Mouse (Mus musculus) heart, postnatal 0 days (tissue): ENCODE measurements around the gene Slc35f3. TPM values are rescaled to one million over a fixed set of nuclear protein-coding genes. Genes with fewer than 3 reads are reported as not detected.

Experiments
- ATAC-seq: fragments of 200-750 bp; cut with Nextera tagmentation; 2 replicates; pipeline ENCODE4 v1.8.0; 2017; ENCODE audit warnings: low read depth, moderate number of reproducible peaks, moderate library complexity; ENCODE audit not compliant: insufficient read depth
- DNase-seq: peaks from one replicate; pipeline ENCODE4 v3.0.0-alpha.2; 2016; ENCODE audit warnings: low spot score
- H3K27ac ChIP-seq: fragments of 300-500 bp; sonication (generic); 2 replicates; pipeline ENCODE4 v1.5.1; 2014; ENCODE audit warnings: low read depth, mild to moderate bottlenecking
- H3K27me3 ChIP-seq: fragments of 300-500 bp; sonication (generic); 2 replicates; pipeline ENCODE4 v1.6.1; 2014; ENCODE audit warnings: low read length, mixed read lengths; ENCODE audit not compliant: control insufficient read depth, insufficient read depth
- H3K36me3 ChIP-seq: fragments of 300-500 bp; sonication (generic); replicated peaks from 2 replicates; pipeline ENCODE4 v1.6.1; 2014; ENCODE audit warnings: low read length, mixed read lengths; ENCODE audit not compliant: control insufficient read depth, insufficient read depth
- H3K4me1 ChIP-seq: fragments of 300-500 bp; sonication (generic); 2 replicates; pipeline ENCODE4 v1.6.1; 2014; ENCODE audit warnings: antibody characterized with exemption; ENCODE audit not compliant: control insufficient read depth, insufficient read depth
- H3K4me2 ChIP-seq: fragments of 300-500 bp; sonication (generic); 2 replicates; pipeline ENCODE4 v1.6.1; 2014; ENCODE audit warnings: low read depth, mild to moderate bottlenecking, low read length, moderate library complexity
- H3K4me3 ChIP-seq: fragments of 300-500 bp; sonication (generic); 2 replicates; pipeline ENCODE4 v1.5.1; 2014; ENCODE audit warnings: low read depth, low read length
- H3K9ac ChIP-seq: fragments of 300-500 bp; sonication (generic); replicated peaks from 2 replicates; pipeline ENCODE4 v1.6.1; 2014; ENCODE audit warnings: low read depth, low read length, mixed read lengths
- H3K9me3 ChIP-seq: fragments of 300-500 bp; sonication (generic); replicated peaks from 2 replicates; pipeline ENCODE4 v1.6.1; 2016; ENCODE audit warnings: low read length; ENCODE audit not compliant: control insufficient read depth
- CTCF ChIP-seq: IDR thresholded peaks from 2 replicates; pipeline ENCODE4 v1.5.1; 2016; ENCODE audit warnings: antibody characterized with exemption, control low read depth, low read depth
- EP300 ChIP-seq: IDR thresholded peaks from 2 replicates; pipeline ENCODE4 v1.6.1; 2016; ENCODE audit warnings: antibody characterized with exemption, low read depth
- WGBS: fragments of 180-500 bp; shearing (Covaris S2); extraction: QIAGEN DNeasy Blood & Tissue Kit; methylation state at CpG from one replicate; pipeline ENCODE4 v1.1.7; 2014; 5-methylcytosine and 5-hydroxymethylcytosine counted together
- polyA plus RNA-seq: library from polyadenylated mRNA; unstranded; fragments of >200 nt; fragmentation: Nextera tagmentation; extraction: Ambion mirVana; gene quantifications from 2 replicates; pipeline ENCODE4 v1.2.1, GENCODE M21; 2015
- total RNA-seq: library from RNA; depleted of rRNA; stranded (reverse); fragments of >200 nt; gene quantifications from 2 replicates; pipeline ENCODE4 v1.2.3, GENCODE M21; 2014; ENCODE audit warnings: low replicate concordance

The Slc35f3 gene
- total and polyA plus RNA-seq, 2 experiments from 2014 or later, result not detected

GRCm38 (mm10) chr8:126371871-126372270 is 73.5 kb downstream of the Slc35f3 start:
- WGBS, result 68% methylated on average over 3 of the region's 3 CpGs

DNA sequence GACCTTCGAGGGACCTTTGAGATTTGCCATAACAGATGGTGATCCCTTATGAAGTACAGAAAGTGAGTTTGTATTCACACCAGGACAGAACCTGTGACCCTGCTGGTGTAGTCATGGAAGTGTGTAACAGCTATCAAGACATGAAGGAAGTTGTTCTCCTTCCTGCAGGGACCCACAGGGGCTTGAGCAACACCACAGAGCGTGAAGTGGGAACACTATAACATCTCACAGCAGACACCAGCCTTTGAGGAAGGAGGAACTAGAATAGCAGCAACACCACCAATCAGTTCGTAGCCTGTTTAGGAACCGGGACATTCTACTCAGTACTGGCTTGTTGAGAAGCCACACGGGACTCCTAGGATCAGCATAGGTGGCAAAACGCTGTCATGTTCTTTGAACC is 81.2 kb downstream of the Slc35f3 start:
- H3K27ac ChIP-seq, result no peak overlapping the region
- no peak overlapping the region for H3K9ac ChIP-seq
- DNase-seq (no peak), ATAC-seq (no peak)
- WGBS, result 81% methylated on average over 6 of the region's 6 CpGs
- H3K27me3 ChIP-seq, result no peaks in the 10 kb centered on the region
- H3K9me3 ChIP-seq, result no peaks in the 10 kb centered on the region
- no peak overlapping the region for H3K4me3 ChIP-seq
- H3K4me1 ChIP-seq, result no peaks in the 10 kb centered on the region
- TF ChIP-seq EP300 (no peak), CTCF (no peak)
- no peak overlapping the region for H3K4me2 ChIP-seq
- no peaks in the 10 kb centered on the region for H3K36me3 ChIP-seq

More at GRCm38 (mm10) chr8:126371871-126372270, 73.5 kb downstream of the Slc35f3 start:
- Histone ChIP-seq H3K36me3 (no peaks in the 10 kb centered on the region), H3K27ac (no peak overlapping the region), H3K4me1 (no peaks in the 10 kb centered on the region), H3K9me3 (no peaks in the 10 kb centered on the region), H3K9ac (no peak overlapping the region), H3K27me3 (no peaks in the 10 kb centered on the region), H3K4me2 (no peak overlapping the region), H3K4me3 (no peak overlapping the region)
- DNase-seq, result no peak
- no peak for TF ChIP-seq EP300
- no peak for TF ChIP-seq CTCF
- no peak for ATAC-seq

DNA sequence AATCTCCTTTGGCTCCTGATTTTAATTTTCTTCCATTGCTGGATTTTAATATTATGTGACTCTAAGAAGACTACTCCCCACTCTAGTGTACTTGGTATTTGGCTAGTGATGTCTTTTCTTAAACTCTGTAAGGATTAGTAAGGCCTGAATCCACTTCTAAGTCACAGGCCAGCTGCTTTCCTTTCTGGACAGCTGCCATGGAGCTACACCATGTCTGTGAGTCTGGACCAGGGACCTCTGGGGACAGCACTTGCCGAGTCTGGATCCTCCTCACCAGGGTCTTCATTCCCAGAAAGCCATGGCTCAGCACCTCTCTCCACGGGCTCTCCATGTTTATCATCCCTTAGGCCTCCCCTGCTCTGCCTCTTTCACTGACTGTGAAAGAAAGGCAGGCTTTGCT is 81.8 kb downstream of the Slc35f3 start:
- WGBS, result 29% methylated on average over 2 of the region's 2 CpGs

GRCm38 (mm10) chr8:126381299-126381698 is 82.9 kb downstream of the Slc35f3 start:
- 79% methylated on average over 7 of the region's 7 CpGs for WGBS
- DNase-seq (no peak), ATAC-seq (no peak)
- H3K36me3 ChIP-seq, result no peaks in the 10 kb centered on the region
- H3K9ac ChIP-seq, result no peak overlapping the region
- no peaks in the 10 kb centered on the region for H3K9me3 ChIP-seq
- H3K4me2 ChIP-seq, result no peak overlapping the region
- TF ChIP-seq EP300 (no peak), CTCF (no peak)
- H3K4me1 ChIP-seq, result no peaks in the 10 kb centered on the region
- H3K27me3 ChIP-seq, result no peaks in the 10 kb centered on the region
- no peak overlapping the region for H3K27ac ChIP-seq
- no peak overlapping the region for H3K4me3 ChIP-seq

More for the DNA sequence above, 81.8 kb downstream of the Slc35f3 start:
- no peak overlapping the region for H3K4me3 ChIP-seq
- H3K9me3 ChIP-seq, result no peaks in the 10 kb centered on the region
- H3K27ac ChIP-seq, result no peak overlapping the region
- no peak overlapping the region for H3K4me2 ChIP-seq
- ATAC-seq (no peak), DNase-seq (no peak)
- no peaks in the 10 kb centered on the region for H3K36me3 ChIP-seq
- no peaks in the 10 kb centered on the region for H3K4me1 ChIP-seq
- TF ChIP-seq CTCF, result no peak
- no peak for TF ChIP-seq EP300
- H3K27me3 ChIP-seq, result no peaks in the 10 kb centered on the region
- no peak overlapping the region for H3K9ac ChIP-seq

DNA sequence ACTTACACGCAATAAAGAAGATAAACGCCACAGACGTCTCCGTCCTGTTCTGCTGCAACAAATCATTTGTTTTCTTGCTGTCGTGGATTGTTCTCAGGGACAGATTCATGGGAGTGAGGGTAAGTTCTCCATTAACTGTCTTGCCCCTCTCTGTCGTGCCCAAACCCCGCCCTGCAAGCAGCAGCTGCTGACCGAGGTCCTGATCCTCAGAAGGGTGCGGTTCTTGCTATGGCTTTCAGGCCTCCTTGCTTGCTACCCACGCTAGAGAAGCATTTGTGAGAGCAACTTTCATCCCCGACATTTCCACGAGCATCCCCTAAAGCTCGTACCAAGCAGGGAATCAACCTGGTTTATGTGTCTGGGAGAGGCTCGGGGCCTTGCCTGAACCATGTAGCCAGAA is 83.9 kb downstream of the Slc35f3 start:
- no peak for DNase-seq
- TF ChIP-seq EP300 (no peak), CTCF (no peak)
- no peaks in the 10 kb centered on the region for H3K27me3 ChIP-seq
- H3K9ac ChIP-seq, result no peak overlapping the region
- H3K9me3 ChIP-seq, result no peaks in the 10 kb centered on the region
- H3K4me3 ChIP-seq, result no peak overlapping the region
- 28% methylated on average over 14 of the region's 14 CpGs for WGBS
- no peaks in the 10 kb centered on the region for H3K36me3 ChIP-seq
- no peak overlapping the region for H3K27ac ChIP-seq
- no peak overlapping the region for H3K4me2 ChIP-seq
- no peak for ATAC-seq
- H3K4me1 ChIP-seq, result no peaks in the 10 kb centered on the region

DNA sequence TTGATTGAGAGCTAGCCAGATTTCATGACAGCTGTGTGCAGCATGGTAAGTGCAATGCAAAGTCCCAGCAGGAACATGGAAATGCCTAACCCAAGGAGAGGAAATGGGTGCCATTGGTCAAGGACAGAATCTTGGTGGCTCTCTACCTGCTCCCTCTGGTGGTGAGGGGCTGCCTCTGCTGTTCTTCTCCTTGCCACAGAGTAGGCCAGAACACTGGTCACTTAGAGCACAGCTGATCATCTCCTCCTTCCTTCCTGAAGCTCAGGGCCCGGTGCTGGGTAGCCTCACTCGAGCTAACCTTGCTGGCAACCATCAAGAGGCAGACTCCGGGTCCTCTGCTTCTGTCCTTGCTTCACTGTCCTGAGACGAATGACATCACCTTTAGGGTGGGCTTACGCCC is 84.4 kb downstream of the Slc35f3 start:
- H3K9me3 ChIP-seq, result no peaks in the 10 kb centered on the region
- no peaks in the 10 kb centered on the region for H3K36me3 ChIP-seq
- no peak overlapping the region for H3K4me2 ChIP-seq
- ATAC-seq (no peak), DNase-seq (no peak)
- H3K4me1 ChIP-seq, result no peaks in the 10 kb centered on the region
- no peak overlapping the region for H3K4me3 ChIP-seq
- 49% methylated on average over 5 of the region's 5 CpGs for WGBS
- no peak overlapping the region for H3K9ac ChIP-seq
- H3K27ac ChIP-seq, result no peak overlapping the region
- H3K27me3 ChIP-seq, result no peaks in the 10 kb centered on the region
- no peak for TF ChIP-seq EP300
- TF ChIP-seq CTCF, result peak; percentile 54
